ENCODE assay signal across 1 mouse cellular context in the genomic region with DNA sequence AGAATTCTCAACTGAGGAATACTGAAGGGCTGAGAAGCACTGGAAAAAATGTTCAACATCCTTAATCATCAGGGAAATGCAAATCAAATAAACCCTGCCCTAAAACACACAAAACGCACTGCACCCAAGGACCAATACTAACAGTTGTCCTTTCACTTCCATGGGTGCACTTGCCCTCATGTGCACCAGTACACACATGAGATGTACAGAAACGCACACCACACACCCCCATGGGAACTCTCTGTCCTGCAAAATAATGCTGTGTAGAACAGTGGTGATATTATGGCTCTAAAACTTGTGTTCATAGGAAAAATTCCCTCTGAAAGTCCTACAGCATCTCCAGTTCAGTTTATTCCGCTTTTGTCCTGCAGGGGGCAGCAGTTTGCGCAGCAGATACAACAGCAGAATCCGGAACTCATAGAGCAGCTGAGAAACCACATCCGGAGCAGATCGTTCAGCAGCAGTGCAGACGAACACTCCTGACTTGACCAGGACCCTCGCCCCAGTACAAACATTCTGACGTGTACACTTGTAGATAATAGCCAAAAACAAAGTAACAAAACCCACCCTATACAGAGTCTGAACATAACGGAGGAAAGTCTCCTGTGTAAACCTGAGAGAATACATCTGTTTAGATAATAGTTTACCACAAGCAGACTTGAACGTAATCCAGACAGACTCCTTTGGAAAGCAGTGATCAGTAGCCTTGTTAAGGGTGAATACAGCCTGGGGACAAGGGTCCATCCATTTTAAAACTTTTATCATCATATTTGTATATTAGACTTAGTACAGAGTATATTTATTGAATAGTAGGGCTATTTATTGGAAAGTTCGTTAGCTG.
TF ChIP-seq lines count a peak whose summit lies in the region.

No protein-coding gene starts in this region.

TF ChIP-seq in C2C12, 6 proteins besides CTCF, POLR2A, EP300 and RAD21 (continued from another document):
- TF ChIP-seq MYOD1 (IDR thresholded peaks at IDR 0.05; ENCODE audit: control insufficient read depth, insufficient read length, low read depth) (no peak), FOSL1 (IDR thresholded peaks at IDR 0.05; ENCODE audit: insufficient read depth, low read length, poor library complexity, severe bottlenecking) (no peak), MYOG (IDR thresholded peaks at IDR 0.05; ENCODE audit: control insufficient read depth, extremely low read depth, insufficient read length) (no peak), USF1 (IDR thresholded peaks at IDR 0.05; ENCODE audit: low read depth) (no peak), CEBPB (IDR thresholded peaks at IDR 0.05; ENCODE audit: low read depth) (no peak)
TF ChIP-seq in C2C12: peak in this region for 0.
